Mouse (Mus musculus): Measurements from ENCODE around the gene Mup3.

GRCm38 (mm10) chr4:62075126-62075525 is 12.0 kb downstream of the Mup3 start:
- TF ChIP-seq CTCF (IDR thresholded peaks at IDR 0.05) (no peak), EP300 (IDR thresholded peaks at IDR 0.05) (no peak)

Data from lung, postnatal 0 days (tissue).